Mouse (Mus musculus) midbrain, embryonic 14.5 days (tissue): Measurements from ENCODE around the gene Esrrb. TPM values are rescaled to one million over a fixed set of nuclear protein-coding genes. Genes with fewer than 3 reads are reported as not detected.

Experiments
- ATAC-seq: fragments of 200-750 bp; cut with Nextera tagmentation; 2 replicates; pipeline ENCODE4 v1.8.0; 2017; ENCODE audit warnings: moderate number of reproducible peaks, moderate library complexity; ENCODE audit not compliant: low FRiP score, low TSS enrichment
- DNase-seq: peaks from one replicate; pipeline ENCODE4 v3.0.0-alpha.2; 2015
- H3K27ac ChIP-seq: fragments of 300-500 bp; sonication (generic); replicated peaks from 2 replicates; pipeline ENCODE4 v1.5.1; 2014; ENCODE audit warnings: mild to moderate bottlenecking, low read depth, low read length, moderate library complexity
- H3K27me3 ChIP-seq: fragments of 300-500 bp; sonication (generic); 2 replicates; pipeline ENCODE4 v1.6.1; 2014; ENCODE audit warnings: low read length, control low read depth, mixed read lengths; ENCODE audit not compliant: control insufficient read depth, insufficient read depth
- H3K36me3 ChIP-seq: fragments of 300-500 bp; sonication (generic); 2 replicates; pipeline ENCODE4 v1.6.1; 2014; ENCODE audit warnings: low read length, control low read depth; ENCODE audit not compliant: control insufficient read depth, insufficient read depth
- H3K4me1 ChIP-seq: fragments of 300-500 bp; sonication (generic); 2 replicates; pipeline ENCODE4 v1.6.1; 2014; ENCODE audit warnings: mild to moderate bottlenecking, antibody characterized with exemption, low read length, control low read depth; ENCODE audit not compliant: control insufficient read depth, insufficient read depth
- H3K4me2 ChIP-seq: fragments of 300-500 bp; sonication (generic); 2 replicates; pipeline ENCODE4 v1.6.1; 2014; ENCODE audit warnings: mild to moderate bottlenecking, low read length, moderate library complexity
- H3K4me3 ChIP-seq: fragments of 300-500 bp; sonication (generic); replicated peaks from 2 replicates; pipeline ENCODE4 v1.5.1; 2014; ENCODE audit warnings: low read depth, low read length
- H3K9ac ChIP-seq: fragments of 300-500 bp; sonication (generic); replicated peaks from 2 replicates; pipeline ENCODE4 v1.6.1; 2014; ENCODE audit warnings: mild to moderate bottlenecking, low read length, moderate library complexity
- H3K9me3 ChIP-seq: fragments of 300-500 bp; sonication (generic); 2 replicates; pipeline ENCODE4 v1.6.1; 2016; ENCODE audit warnings: low read length, control low read depth, mixed read lengths; ENCODE audit not compliant: control insufficient read depth
- WGBS: fragments of 180-500 bp; shearing (Covaris S2); extraction: QIAGEN DNeasy Blood & Tissue Kit; methylation state at CpG from one replicate; pipeline ENCODE4 v1.1.7; 2014; 5-methylcytosine and 5-hydroxymethylcytosine counted together
- polyA plus RNA-seq: library from polyadenylated mRNA; unstranded; fragments of >200 nt; fragmentation: Nextera tagmentation; extraction: Ambion mirVana; gene quantifications from 2 replicates; pipeline ENCODE4 v1.2.1, GENCODE M21; 2014

Esrrb gene
- polyA plus RNA-seq, 1 experiment from 2014 or later = 7.3 TPM

DNA sequence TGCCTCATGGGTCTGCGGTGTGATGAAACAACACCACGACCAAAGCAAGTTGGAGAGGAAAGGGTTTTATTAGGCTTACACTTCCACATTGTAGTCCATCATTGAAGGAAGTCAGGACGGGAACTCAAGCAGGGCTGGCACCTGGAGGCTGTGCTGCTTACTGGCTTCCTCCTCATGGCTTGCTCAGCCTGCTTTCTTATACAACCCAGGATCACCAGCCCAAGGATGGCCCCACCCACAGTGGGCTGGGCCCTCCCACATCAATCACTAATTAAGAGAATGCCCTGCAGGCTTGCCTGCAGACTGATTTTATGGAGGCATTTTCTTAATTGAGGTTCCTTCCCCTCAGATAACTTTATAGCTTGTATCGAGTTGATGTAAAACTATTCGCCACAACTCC lies 129.1 kb downstream of the Esrrb start:
- Histone ChIP-seq H3K9me3 (no peaks in the 10 kb centered on the region), H3K27me3 (no peaks in the 10 kb centered on the region), H3K27ac (no peak overlapping the region), H3K9ac (no peak overlapping the region), H3K36me3 (no peaks in the 10 kb centered on the region), H3K4me3 (no peak overlapping the region), H3K4me1 (no peaks in the 10 kb centered on the region), H3K4me2 (no peak overlapping the region)
- WGBS = 87% methylated on average over 5 of the region's 5 CpGs
- no peak for ATAC-seq
- no peak for DNase-seq

DNA sequence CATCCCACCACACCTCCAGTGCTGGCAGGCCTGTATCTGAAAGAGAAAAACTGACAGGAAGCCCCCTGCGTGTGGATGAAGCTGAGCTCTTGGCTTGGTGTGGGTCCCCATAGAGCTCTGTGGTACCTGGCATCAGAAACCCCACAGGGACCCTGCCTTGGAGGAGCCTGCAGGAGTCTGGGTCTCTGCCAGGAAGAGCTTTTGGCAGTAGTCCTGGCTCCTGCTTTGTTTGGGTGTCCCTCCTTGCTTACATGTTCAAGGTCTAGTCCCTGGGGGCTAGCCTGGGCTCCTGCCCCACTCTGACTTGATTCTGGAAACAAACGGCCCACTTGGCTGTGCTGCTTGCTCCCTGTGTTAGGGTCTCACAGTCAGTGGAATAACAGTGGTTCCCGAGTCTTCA lies 130.6 kb downstream of the Esrrb start:
- no peak overlapping the region for H3K4me2 ChIP-seq
- H3K9ac ChIP-seq = no peak overlapping the region
- H3K4me3 ChIP-seq = no peak overlapping the region
- no peak for ATAC-seq
- 72% methylated on average over 3 of the region's 3 CpGs for WGBS
- no peaks in the 10 kb centered on the region for H3K4me1 ChIP-seq
- no peaks in the 10 kb centered on the region for H3K36me3 ChIP-seq
- H3K27me3 ChIP-seq = no peaks in the 10 kb centered on the region
- DNase-seq = no peak
- H3K9me3 ChIP-seq = no peaks in the 10 kb centered on the region
- H3K27ac ChIP-seq = no peak overlapping the region

DNA sequence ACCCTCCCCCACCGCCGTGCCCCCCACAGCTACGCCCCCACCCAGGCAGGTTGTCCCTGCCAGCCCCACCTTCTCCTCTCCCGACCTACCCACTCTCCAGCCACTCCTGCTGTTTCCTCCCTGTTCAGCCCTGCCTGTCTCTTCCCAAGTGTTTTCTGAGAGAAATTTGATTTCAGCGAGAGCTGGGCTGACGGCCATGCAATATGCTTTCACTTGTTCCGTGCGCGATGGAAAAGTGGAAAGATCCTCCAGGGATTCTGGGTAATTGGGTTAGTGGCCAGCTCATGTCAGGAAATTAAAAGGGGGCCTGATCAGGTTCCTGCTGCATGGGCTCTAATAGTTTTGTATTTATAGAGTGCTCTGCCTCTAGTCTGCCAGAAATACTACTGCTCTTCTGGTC lies 131.9 kb downstream of the Esrrb start:
- Histone ChIP-seq H3K4me1 (no peaks in the 10 kb centered on the region), H3K9me3 (no peaks in the 10 kb centered on the region), H3K4me3 (no peak overlapping the region), H3K27ac (no peak overlapping the region), H3K36me3 (no peaks in the 10 kb centered on the region), H3K27me3 (no peaks in the 10 kb centered on the region), H3K4me2 (no peak overlapping the region), H3K9ac (no peak overlapping the region)
- ATAC-seq (no peak), DNase-seq (peak; percentile 57)
- 27% methylated on average over 9 of the region's 9 CpGs for WGBS

DNA sequence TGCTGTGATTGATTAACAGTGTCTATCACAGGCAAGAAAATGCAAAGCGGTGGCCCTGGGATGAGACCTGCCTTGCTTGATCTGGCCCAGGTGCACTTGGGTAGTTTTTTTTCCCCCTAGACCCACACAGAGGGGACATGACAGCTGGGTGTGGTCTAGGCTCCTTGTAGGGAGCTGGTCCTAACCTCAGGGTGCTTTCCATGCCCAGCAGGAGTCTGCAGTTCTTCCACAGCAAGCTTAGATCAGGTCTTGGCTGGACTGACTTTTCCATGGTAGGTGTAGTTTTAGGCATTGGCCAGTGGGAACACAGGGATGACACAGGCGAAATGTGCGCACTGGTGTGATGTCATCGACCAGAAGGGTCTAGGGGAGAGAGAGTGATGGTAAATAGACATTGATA lies 136.2 kb downstream of the Esrrb start:
- DNase-seq (no peak), ATAC-seq (no peak)
- Histone ChIP-seq H3K4me2 (no peak overlapping the region), H3K36me3 (no peaks in the 10 kb centered on the region), H3K9ac (no peak overlapping the region), H3K27me3 (no peaks in the 10 kb centered on the region), H3K4me3 (no peak overlapping the region), H3K9me3 (no peaks in the 10 kb centered on the region), H3K27ac (no peak overlapping the region), H3K4me1 (0 out of 2 replicates have a peak, but pooled peaks cover 4% of the 10 kb centered on the region)
- WGBS = 97% methylated on average over 4 of the region's 4 CpGs

DNA sequence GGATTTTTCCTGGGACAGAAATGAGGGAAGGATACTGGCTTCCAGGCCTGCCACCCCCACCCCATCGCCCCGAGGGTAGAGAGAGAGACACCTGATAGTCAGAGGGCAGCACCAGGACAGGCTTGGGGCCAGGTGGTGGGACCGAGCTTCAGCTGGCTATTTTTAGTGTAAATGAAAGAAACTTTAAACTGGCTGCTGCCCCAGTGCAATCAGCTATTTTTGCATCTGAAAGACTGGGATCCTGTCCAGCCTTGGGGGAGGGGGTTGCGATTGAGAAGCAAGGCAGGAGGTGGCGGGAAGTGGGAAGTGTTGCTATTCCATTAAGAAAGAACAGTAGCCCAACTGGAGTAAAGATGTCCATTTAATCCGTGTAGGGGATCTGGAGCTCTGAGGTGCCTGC lies 137.8 kb downstream of the Esrrb start:
- no peak overlapping the region for H3K4me2 ChIP-seq
- H3K9me3 ChIP-seq = no peaks in the 10 kb centered on the region
- H3K27me3 ChIP-seq = no peaks in the 10 kb centered on the region
- no peak overlapping the region for H3K4me3 ChIP-seq
- no peaks in the 10 kb centered on the region for H3K36me3 ChIP-seq
- no peak overlapping the region for H3K9ac ChIP-seq
- no peak overlapping the region for H3K27ac ChIP-seq
- WGBS = 29% methylated on average over 6 of the region's 6 CpGs
- DNase-seq (peak; percentile 53), ATAC-seq (no peak)
- H3K4me1 ChIP-seq = 0 out of 2 replicates have a peak, but pooled peaks cover 4% of the 10 kb centered on the region

DNA sequence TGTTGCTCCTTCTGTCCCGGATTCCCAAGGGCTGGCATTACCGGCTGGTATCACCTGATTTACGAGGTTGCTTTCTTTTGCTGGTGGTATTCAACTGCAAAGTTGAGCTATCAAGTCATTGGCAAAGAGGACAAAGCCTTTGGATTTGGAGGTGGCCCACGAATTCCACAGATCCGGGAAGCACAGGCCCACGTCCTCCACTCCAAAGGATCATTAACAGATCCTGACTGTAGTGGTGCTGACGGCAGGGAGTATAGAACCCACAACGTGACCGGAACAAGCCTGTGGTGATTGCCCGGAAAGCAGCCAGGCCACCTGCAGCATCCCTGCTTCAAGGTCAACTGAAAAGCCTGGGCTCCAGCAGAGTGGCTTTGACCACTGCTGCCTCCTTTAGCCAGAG lies 140.8 kb downstream of the Esrrb start:
- ATAC-seq = no peak
- 80% methylated on average over 10 of the region's 10 CpGs for WGBS
- H3K9me3 ChIP-seq = no peaks in the 10 kb centered on the region

DNA sequence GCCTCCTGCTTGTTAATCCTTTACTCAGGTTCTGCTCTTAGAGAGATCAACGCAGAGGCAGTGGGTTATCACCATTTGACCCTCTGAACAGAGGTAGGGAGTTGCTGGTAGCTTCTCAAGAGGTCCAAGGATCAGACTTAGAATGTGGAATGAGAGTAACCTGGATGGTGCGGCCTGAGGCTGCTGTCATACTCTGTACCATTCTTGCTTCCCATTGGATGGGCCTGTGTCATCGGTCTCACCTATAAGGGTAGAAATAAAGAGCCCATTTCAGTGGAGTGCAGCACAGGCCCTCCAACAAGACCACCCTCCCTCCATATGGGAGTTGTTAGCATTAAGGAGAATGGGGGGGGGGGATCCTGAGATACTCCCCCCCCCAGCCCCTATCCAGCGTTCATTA lies 143.0 kb downstream of the Esrrb start:
- Histone ChIP-seq H3K9me3 (no peaks in the 10 kb centered on the region), H3K9ac (no peak overlapping the region), H3K4me2 (no peak overlapping the region), H3K36me3 (no peaks in the 10 kb centered on the region), H3K4me3 (no peak overlapping the region), H3K27ac (no peak overlapping the region), H3K27me3 (no peaks in the 10 kb centered on the region), H3K4me1 (no peaks in the 10 kb centered on the region)
- DNase-seq (no peak), ATAC-seq (no peak)
- WGBS = 81% methylated on average over 4 of the region's 4 CpGs

More for the DNA sequence above, 140.8 kb downstream of the Esrrb start:
- no peak overlapping the region for H3K4me3 ChIP-seq
- no peak overlapping the region for H3K4me2 ChIP-seq
- no peak for DNase-seq
- H3K36me3 ChIP-seq = no peaks in the 10 kb centered on the region
- H3K9ac ChIP-seq = no peak overlapping the region
- no peak overlapping the region for H3K27ac ChIP-seq
- H3K27me3 ChIP-seq = no peaks in the 10 kb centered on the region
- H3K4me1 ChIP-seq = 0 out of 2 replicates have a peak, but pooled peaks cover 4% of the 10 kb centered on the region

DNA sequence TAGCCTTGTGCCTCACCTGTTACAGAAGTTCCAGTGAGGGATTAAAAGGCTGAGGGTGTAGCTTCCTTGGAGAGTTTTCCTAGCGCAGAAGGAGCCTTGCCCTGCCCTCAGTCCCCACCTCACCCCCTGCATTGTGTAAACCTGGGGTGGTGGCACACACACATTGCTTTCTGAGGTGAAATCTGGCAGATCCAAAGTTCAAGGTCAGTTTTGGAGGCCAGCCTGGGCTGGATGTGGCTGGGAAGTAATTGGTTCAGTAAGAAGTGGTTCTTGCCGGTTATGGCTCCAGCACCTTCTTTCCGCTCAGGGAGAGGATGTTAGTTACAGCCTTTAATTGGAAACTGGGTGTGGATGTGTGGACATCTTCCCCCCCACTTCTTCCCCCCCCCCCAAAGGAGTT lies 143.4 kb downstream of the Esrrb start:
- DNase-seq (no peak), ATAC-seq (no peak)
- no peak overlapping the region for H3K4me2 ChIP-seq
- WGBS = 92% methylated on average over 3 of the region's 3 CpGs
- H3K4me3 ChIP-seq = no peak overlapping the region
- H3K4me1 ChIP-seq = peaks cover 2% of the 10 kb centered on the region; the same call in 1 of the 2 replicates
- no peaks in the 10 kb centered on the region for H3K9me3 ChIP-seq
- no peak overlapping the region for H3K9ac ChIP-seq
- no peaks in the 10 kb centered on the region for H3K27me3 ChIP-seq
- no peaks in the 10 kb centered on the region for H3K36me3 ChIP-seq
- H3K27ac ChIP-seq = no peak overlapping the region

DNA sequence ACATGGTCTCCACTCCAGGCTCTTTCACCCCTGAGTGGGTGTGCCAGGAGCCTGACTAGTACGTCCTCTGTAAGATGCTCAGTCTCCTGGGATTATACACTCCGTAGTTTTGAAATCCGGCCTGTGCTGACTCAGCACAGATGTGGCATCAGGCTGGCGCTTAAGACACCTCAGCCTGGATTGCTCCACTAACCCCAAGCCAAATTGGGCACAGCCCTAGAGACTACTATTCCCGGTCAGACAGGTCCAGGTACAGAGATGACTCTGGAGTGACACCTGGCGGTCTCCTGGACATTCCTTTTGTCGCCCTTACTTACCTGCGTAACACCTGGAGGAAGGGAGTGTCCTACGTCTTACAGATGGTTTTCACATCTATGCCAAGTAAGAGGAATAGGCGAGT lies 146.8 kb downstream of the Esrrb start:
- H3K27me3 ChIP-seq = no peaks in the 10 kb centered on the region
- no peak for DNase-seq

More for the DNA sequence above, 146.8 kb downstream of the Esrrb start:
- H3K27ac ChIP-seq = no peak overlapping the region
- no peak overlapping the region for H3K9ac ChIP-seq
- H3K36me3 ChIP-seq = no peaks in the 10 kb centered on the region
- no peak overlapping the region for H3K4me2 ChIP-seq
- ATAC-seq = no peak
- 83% methylated on average over 10 of the region's 10 CpGs for WGBS
- peaks cover 6% of the 10 kb centered on the region; the same call in 1 of the 2 replicates for H3K4me1 ChIP-seq
- no peak overlapping the region for H3K4me3 ChIP-seq
- no peaks in the 10 kb centered on the region for H3K9me3 ChIP-seq
